Mouse (Mus musculus): ENCODE data around the gene Ddc.

The Ddc gene

GRCm38 (mm10) chr11:11904995-11905394 lies 7.1 kb upstream of the Ddc start:
- DNase-seq, result no peak

GRCm38 (mm10) chr11:11901509-11901908 lies 3.6 kb upstream of the Ddc start:
- DNase-seq, result no peak

- peak; percentile 30 to 56 for DNase-seq
Observed at GRCm38 (mm10) chr11:11898496-11898895, 552 bp upstream of the Ddc start.

- no peak for DNase-seq
Observed at GRCm38 (mm10) chr11:11895479-11895878, 2.5 kb downstream of the Ddc start.

- no peak for DNase-seq
Observed at GRCm38 (mm10) chr11:11893769-11894168, 4.2 kb downstream of the Ddc start.

GRCm38 (mm10) chr11:11892993-11893602 lies 4.8 kb downstream of the Ddc start:
- DNase-seq, result no peak

GRCm38 (mm10) chr11:11891832-11892231 lies 6.1 kb downstream of the Ddc start:
- no peak for DNase-seq

GRCm38 (mm10) chr11:11890139-11890741 lies 7.7 kb downstream of the Ddc start:
- no peak for DNase-seq

- no peak for DNase-seq
Observed at GRCm38 (mm10) chr11:11888727-11889126, 9.2 kb downstream of the Ddc start.

GRCm38 (mm10) chr11:11888051-11888450 lies 9.9 kb downstream of the Ddc start:
- no peak for DNase-seq

- no peak for DNase-seq
Observed at GRCm38 (mm10) chr11:11886403-11886998, 11.4 kb downstream of the Ddc start.

GRCm38 (mm10) chr11:11885921-11886320 lies 12.0 kb downstream of the Ddc start:
- peak in 1 of 2 experiments; percentile 50 for DNase-seq

GRCm38 (mm10) chr11:11885246-11885643 lies 12.7 kb downstream of the Ddc start:
- no peak for DNase-seq

GRCm38 (mm10) chr11:11884533-11885245 lies 13.3 kb downstream of the Ddc start:
- DNase-seq, result no peak

- no peak for DNase-seq
Observed at GRCm38 (mm10) chr11:11881783-11882155, 16.2 kb downstream of the Ddc start.

- DNase-seq, result no peak
Observed at GRCm38 (mm10) chr11:11881026-11881782, 16.7 kb downstream of the Ddc start.

- DNase-seq, result no peak
Observed at GRCm38 (mm10) chr11:11880351-11880750, 17.6 kb downstream of the Ddc start.

GRCm38 (mm10) chr11:11879699-11880002 lies 18.3 kb downstream of the Ddc start:
- no peak for DNase-seq

- DNase-seq, result no peak
Observed at GRCm38 (mm10) chr11:11878981-11879698, 18.8 kb downstream of the Ddc start.

GRCm38 (mm10) chr11:11878278-11878980 lies 19.5 kb downstream of the Ddc start:
- DNase-seq, result no peak

GRCm38 (mm10) chr11:11877891-11878277 lies 20.1 kb downstream of the Ddc start:
- no peak for DNase-seq

- DNase-seq, result no peak
Observed at GRCm38 (mm10) chr11:11876366-11876765, 21.6 kb downstream of the Ddc start.

All from kidney, postnatal 25 days (tissue).